Mouse (Mus musculus) regulatory T cell (primary cell): Measurements from ENCODE around the gene Bst1.

Source experiments
- in situ Hi-C: fragments of 300-600 bp; cut with MboI, MseI; formaldehyde crosslinking; loops from one replicate; pipeline ENCODE4 v1.15.1; 2025; ENCODE audit warnings: high pct_unique_total_duplicates

Bst1 gene

DNA sequence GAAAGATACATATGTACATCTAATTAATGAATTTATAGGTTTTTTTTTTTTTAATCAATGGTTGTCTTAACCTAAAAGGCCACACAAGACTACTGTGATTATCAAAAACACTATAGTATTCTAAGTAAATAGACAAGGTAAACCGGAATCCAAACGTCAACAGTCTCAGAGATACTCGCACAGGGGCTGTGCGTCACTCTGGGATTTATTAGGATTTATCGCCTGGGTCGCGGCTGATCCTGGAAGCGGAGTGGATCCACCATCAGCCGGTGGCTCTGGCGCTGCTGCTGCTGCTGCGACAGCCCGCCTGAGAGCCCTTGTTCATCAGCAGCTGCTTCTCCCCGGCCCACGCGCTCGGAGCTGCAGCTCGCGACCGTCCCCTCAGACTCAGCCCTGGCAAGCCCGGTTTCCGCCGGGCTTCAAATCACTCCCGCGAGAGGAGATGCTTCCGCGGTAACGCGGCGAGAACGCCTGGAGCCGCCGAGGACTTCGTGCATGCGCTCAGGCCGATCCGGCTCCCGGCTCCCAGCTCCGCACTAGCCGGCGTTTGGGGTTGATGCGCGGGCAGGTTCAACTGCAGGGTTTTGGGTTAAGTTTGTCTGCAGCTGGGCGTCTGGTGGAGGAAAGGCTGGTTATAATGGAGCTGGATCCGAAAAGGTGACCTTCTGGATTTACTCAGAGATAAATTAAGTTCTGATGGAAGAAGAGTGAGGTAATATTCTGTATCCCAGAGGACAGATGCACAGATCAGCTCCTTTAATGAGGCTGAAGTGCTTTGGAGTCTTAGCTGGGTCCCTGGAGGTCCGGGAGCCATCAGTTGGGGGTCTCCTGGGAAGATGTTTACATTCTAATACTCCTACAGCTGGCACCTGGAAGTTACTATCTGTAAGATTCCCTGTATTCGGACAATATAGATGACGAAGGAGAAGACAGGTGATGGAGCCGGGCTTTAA is 10.7 kb upstream of the Bst1 start:
- in situ Hi-C loops: loop anchor here (5.0 kb wide), 1 partner anchor 361 kb away; no protein-coding TSS in a partner anchor

DNA sequence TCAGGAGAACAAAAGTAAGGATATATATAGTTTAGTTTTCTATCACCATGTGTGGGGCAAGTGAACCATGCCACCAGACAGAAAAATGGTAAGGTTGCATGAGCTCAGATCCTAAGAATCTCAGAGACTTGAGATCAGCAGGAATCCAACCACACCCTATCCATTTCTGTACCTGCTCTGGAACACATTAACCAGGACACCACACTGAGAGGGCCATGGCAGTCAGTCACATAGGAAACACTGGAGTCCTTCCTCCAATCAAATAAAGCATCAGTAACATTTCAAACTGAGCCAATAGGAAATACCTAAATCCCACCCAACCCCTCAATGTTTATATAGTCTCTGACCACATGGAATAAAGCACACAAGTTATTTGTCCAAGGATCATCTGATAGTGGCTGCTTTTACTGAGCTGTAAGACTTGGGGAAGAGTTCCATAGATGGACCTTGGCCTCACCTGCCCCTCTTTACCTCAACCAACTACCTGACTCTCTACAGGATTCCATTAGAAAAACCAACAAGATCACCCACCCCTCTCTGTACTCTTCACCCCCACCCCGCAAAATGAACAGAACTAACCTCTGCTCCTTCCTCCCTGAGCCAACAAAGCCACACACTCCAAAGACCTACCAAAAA is 8.1 kb upstream of the Bst1 start:
- in situ Hi-C loops: no loop called here

DNA sequence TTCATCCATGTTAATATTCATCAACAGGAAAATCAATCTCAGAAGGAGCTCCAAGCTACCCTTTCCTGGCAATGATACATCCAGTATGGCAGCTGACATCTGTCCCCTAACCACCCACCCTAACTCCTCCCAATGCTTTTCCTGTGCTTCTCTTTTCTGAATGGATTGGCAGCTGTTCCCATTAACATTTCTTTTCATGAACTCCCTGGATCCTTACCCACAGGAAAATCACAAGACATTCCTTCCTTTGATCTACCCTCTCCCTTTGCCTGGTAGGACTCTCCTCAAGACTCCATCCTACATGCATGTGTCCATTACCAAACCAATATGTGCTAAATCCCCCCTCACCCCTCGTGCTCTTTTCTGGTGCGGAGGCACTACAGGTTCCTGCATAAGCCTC is 4.1 kb upstream of the Bst1 start:
- in situ Hi-C loops: no loop called here

DNA sequence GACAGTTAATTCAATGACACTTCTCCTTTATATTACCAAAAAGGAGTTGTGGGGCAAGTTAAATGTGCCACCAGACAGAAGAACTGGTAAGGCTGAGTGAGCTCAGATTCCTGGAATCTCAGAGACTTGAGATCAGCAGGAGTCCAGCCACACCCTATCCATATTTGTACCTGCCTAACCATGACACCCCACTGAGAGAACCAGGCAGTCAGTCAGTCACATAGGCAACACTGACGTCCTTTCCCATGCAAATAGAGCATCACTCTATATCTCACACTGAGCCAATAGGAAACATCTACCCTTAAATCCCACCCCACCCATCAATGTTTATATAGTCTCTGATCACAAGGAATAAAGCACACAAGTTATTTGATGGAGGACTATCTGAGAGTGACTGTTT is 2.9 kb upstream of the Bst1 start:
- in situ Hi-C loops: loop anchor here (5.0 kb wide), 1 partner anchor 348 kb away; no protein-coding TSS in a partner anchor

DNA sequence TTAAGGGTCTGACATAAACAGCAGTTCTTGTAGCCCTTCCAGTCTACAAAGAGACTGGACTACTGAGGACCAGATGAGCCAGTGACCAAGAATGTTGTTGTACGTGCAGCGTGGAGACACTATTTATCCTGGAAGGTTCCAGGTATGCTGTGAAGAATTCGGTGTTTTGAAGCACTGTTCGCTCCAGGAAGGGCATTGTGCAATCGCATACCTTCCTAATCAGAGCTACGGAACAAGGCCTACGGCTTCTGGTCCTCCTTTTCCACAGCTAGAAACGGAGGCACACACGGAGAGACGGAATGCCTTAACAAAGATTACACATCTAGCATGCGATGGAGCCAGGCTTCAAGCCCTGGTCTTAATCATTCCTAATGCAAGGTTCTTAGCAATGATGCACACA is 2.1 kb downstream of the Bst1 start:
- in situ Hi-C loops: no loop called here

DNA sequence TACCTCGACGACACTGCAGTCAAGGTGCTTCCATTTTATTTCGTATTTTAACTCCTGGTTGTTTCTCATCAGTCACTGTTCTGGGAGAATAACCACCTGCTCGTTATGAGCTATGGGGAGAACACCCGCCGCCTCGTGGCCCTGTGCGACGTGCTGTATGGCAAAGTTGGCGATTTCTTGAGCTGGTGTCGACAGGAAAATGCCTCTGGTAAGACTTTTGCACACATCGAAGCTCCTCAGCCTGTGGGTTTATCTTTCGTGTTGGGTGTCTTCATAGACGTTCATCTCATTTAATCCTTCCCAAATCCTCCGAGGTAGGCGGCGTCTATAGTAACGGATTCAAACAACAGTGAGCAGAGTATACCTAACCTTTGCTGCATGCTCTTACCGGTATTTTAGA is 2.9 kb downstream of the Bst1 start, which contains the start of gene Fbxl5:
Gene Fbxl5 (minus strand): TSS at position 101 of the 400 bp plus-strand sequence.
- in situ Hi-C loops: no loop called here

DNA sequence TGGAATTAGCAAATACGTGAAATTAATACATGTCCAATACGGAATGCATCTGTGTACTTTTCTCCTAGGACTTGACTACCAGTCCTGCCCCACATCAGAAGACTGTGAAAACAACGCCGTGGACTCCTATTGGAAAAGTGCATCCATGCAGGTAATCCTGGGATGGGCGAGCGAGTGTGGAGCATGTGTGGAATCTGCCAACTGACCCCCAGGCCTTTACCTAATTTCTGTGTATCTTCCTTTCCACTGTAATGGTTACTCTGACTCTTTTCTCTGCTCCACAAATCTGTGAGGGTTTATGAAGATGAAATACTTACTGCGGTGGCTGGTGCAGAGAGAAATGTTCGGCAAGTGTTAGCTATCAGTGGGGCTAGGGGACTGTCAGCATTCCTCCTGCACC is 3.5 kb downstream of the Bst1 start:
- in situ Hi-C loops: no loop called here

DNA sequence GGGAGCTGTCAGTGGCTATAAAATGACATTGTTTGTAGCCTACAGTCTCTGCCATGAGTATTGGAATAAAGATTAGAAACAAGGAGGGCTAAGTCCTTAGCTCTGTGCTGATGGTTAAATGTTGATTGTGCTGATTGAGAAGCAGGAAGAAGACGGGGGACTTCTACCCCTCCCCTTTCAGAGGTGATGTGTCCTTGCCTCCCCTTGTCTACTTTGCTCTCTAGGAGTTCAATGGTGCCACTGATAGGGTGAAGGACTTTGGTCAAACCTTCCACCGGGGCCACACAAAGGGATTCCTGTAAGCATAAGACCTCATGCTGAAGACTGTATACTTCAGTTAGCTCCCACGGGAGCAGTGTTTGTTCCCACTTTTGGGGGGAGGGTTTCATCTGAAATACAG is 4.1 kb downstream of the Bst1 start:
- in situ Hi-C loops: no loop called here

DNA sequence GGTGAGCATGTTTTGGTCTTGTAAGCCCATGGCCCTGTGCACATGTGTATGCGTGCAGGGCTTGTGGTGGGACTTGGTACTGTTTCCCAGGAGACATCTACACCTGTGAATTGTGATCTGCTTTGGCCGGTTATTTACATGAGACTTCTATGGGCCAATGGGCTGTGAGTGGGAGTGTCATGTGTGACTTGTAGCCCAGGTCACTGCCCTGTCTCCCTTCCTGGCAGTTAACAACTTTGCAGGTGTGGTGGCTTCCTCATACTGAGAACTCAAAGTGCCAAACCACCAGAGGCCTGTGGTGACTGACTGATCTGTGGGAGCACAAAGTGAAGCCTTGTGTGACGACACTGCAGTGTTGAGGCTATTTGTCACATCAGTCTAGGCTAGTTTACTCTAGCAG is 5.9 kb downstream of the Bst1 start:
- in situ Hi-C loops: no loop called here

DNA sequence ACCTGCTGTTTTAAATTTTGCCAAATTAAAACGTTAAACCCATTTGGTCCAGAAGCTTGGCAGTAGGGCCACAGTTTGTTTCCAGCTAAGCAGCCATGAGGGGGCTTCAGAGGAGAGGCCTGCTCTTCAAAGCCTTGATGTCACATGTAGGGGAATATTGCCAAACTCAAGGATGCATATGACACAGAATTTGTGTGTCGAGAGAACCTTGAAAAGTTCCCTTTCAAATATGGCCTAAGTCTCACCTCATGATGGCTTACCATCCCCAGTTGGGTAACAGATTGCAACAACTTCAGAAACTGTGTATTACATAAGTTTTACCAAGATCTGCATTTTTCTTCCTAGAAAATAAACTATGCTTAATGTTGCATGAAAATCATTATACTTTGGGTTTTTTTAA is 8.2 kb downstream of the Bst1 start:
- in situ Hi-C loops: no loop called here

DNA sequence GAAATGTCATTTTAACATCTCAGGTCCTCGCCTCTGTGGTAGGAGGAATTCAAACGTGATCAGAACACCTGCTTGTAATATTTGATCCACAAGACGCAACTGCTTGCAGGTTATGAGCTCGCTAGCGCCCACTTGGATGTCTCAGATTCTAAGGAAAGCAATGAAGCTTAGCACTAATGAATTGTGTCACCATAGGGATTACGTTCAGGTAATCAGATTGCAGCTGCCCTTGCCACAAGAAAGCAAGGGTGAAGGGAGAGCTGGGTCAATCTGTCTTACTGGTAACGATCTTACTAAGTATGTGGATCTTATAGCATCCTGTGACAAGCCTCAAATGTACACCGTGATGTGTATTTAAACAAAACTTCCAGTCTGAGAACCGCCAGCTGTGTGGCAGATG is 8.7 kb downstream of the Bst1 start:
- in situ Hi-C loops: no loop called here

DNA sequence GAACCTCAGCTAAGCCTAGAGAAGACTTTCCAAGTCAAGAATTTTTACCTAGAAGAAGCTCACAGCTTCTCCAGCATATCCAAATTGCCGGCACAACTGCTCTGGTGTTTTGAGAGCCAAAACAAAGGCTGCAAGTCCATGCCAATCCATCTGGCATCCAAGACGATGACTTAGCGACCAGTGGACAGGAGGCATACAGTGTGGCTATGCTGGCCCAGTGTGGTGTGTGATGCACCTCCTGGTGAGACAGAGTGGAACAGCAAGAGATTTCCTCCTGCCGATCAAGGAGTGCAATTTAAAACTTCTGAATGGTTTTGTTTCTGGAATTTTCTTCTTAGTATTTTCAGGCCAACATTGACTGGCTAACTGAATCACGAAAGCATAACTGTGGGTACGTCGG is 17.9 kb downstream of the Bst1 start:
- in situ Hi-C loops: loop anchor here (5.0 kb wide), 2 partner anchors 44 to 51 kb away; no protein-coding TSS in a partner anchor

DNA sequence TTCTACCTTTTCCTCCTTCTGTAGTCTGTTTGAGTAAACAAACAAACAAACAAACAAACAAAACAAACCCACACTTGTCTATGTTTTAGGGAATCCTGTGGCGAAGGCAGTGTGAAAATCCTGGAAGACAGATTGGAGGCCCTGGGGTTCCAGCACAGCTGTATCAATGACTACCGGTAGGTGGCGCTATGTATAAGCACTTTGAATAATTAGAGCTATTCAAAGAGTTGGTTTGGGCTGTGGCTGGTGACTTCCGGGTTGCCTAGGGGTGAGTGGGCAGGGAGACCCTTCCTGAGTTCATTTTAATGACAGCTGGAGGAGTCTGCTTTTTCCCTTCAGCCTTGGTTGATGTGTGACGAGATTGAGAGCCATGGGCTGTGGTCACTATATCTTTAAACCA is 18.7 kb downstream of the Bst1 start:
- in situ Hi-C loops: loop anchor here (5.0 kb wide), 2 partner anchors 45 to 50 kb away; no protein-coding TSS in a partner anchor

DNA sequence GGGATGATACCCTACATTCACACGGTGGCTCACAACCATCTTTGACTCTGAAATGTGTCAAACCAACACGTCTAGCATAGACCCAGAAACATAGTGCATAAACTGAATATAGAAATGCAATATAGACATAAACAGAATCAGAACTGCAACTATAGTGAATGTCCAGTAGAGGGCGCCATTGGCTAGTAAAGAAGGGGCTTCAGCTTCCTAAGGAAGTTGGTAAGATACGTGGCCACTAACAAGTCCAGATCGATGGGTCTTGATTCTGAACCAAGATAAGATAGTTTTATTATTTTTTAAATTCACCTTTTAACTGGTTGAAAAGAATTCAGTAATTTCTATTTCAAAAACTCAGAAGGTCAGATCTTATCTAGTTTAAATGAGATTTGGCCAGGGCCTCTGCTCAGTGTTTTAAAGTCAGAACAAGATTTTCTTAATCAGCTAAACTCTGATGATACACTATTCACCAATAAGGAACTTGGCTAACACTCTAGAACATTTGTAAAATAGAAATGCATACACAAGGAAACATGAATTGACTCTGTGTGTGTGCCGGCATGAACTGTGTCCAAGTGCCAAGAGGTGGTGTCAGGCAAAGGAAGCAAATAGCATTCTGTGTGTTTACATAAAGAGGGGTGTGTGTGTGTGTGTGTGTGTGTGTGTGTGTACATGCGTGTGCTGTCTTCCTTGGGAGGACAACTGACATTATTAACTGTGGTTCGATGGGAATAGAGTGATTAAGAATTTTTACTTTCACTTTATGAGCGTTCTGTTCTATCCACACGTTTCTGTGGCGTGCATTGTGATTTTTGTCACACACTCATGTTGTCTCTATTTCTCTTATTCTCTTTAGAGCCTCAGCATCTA is 22.7 kb downstream of the Bst1 start:
- in situ Hi-C loops: no loop called here

DNA sequence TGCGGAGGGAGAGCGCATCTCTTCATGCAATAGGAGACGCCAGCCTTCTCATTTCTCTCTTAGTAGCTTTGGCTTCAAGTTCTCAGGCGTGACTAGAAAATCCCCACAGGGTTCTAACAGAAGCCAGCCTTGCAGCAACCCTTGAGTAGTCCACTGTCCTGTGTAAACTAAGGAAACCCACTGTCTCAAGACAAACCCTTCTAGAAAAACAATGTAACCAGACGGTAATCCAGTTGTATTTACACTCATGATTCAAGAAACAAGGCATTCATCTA is 23.3 kb downstream of the Bst1 start:
- in situ Hi-C loops: no loop called here

DNA sequence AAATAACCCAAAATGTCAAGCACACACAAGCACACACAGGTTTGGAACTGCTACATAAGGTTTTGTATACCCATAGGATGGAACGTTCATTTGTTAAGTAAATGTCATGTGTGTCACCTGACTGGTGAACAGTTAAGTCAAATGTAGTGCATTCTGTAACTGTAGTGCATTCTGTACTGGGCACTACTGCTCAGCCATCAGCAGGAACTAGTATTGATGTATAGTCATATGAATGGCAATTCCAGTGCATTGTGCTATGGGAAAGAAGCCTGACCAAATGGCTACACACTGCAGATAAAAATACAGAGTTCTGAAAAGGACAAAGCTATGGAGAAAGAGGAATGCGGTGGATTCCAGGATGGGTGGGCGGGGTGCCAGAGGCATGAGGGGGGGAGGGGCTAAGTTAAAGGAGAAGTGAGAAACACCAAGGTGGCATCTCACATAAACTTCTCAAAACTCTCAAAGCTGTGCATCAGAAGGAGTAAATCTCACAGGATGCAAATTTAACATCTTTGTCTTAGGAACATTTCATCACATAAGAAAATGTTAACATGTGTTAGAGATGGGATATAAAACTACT is 24.0 kb downstream of the Bst1 start:
- in situ Hi-C loops: no loop called here

DNA sequence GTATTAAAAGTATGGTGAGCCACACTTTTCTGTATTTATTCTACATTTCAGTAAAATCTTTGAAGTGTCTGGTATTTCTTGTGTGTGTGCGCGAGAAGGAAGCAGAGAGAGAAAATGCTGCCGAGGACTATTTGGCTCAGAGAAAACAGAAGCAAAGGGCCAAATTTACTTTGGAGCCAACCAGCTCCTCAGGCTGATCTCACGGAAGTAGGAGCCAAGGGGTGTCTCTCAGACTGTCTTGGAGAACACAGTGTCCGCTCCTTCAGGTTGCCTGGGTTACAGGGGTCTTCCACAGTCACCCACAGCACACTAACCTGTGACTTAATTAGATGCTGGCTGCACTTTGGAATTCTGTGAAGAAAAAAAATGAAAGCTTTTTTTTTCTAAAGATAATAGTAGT is 26.4 kb downstream of the Bst1 start:
- in situ Hi-C loops: no loop called here

DNA sequence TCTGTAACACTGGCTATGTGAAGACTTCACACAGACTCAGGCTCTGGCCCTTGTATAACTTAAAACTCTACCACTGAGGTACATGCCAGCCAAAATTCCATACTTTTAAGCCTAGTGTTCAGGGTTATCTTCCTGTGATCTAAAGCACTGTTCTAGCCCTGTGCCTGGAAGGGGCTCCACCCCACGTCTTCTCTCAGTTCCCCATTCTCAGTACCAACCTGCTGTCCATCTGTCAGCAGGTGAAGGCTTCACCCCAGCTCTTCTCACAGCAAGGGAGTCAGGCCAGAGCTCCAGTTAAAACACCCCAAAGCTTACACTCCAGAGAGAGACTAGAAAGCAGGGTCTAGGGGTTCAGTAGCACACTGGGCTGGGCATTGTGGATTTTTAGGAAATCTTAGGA is 27.0 kb downstream of the Bst1 start:
- in situ Hi-C loops: no loop called here

DNA sequence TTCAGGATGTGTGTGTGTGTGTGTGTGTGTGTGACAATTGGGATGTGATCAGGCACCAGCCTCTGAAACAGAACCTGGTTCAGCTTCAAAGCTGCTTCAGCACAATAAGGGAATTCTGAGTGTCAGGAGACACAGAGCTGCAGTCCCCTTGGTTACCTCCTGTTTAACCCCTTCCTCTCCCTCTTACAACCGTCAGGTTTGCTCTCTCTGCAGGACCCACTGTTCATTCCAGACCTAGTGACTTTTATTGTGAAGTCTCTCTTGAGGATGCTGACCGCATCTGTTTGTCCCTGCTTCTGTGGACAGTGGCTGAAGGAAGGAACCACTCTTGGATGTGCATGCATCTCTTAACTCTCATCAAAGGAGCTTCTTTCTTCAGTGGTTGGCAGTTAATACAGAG is 27.5 kb downstream of the Bst1 start:
- in situ Hi-C loops: no loop called here

DNA sequence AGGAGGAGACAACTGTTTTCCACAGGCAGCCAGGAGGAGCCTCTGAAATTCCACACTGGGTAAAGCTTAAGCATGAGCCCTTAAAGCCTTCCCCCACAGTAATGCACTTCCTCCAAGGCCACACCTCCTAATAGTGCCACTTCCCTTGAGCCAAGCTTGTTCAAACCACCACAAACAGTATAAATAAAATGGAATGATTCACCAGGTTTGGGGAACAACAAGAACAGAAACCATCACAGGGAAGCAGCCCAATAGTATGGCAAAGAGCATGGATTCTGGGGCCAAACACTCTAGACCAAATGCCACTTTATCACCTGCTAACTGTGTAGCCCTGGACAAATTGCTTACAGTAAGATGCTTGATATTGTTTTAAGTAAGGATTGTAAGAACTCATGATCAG is 28.9 kb downstream of the Bst1 start:
- in situ Hi-C loops: no loop called here

DNA sequence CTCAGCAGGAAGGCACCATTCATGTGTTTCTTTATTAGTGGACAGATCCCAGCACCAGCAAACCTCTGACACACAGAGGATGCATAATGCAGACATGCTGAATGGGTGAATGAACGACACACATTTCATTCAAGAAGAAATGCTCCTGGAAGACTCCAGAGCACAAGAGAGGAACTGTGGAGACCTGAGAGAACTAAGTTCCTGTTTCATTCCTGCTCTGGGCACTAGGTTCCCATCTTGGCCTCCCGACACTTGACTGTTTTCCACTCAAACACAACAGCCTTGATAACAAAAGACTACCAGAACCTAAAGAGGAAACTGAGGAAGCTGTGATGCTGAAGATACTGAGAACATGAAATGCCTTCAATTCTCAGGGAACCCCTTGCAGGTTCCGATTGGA is 29.6 kb downstream of the Bst1 start:
- in situ Hi-C loops: no loop called here
